Mouse (Mus musculus) ES-E14 (cell line): ENCODE results near the gene Lrrc26.

ENCODE experiments used
- CHD2 ChIP-seq: IDR thresholded peaks from 2 replicates; pipeline ENCODE4 v1.6.1; 2014; ENCODE audit warnings: mild to moderate bottlenecking, low read depth, low read length, inconsistent platforms
- HCFC1 ChIP-seq: IDR thresholded peaks from 2 replicates; pipeline ENCODE4 v1.6.1; 2012; ENCODE audit warnings: low read length, inconsistent platforms, borderline replicate concordance; ENCODE audit not compliant: insufficient read depth
- MAFK ChIP-seq: IDR thresholded peaks from 2 replicates; pipeline ENCODE4 v1.6.1; 2014; ENCODE audit warnings: mild to moderate bottlenecking, low read depth, low read length, inconsistent platforms; ENCODE audit not compliant: insufficient read depth
- ZC3H11A ChIP-seq: IDR thresholded peaks from 2 replicates; pipeline ENCODE4 v1.6.1; 2012; ENCODE audit warnings: low read depth, mild to moderate bottlenecking, inconsistent platforms, low read length, borderline replicate concordance
- ZNF384 ChIP-seq: IDR thresholded peaks from 2 replicates; pipeline ENCODE4 v1.6.1; 2012; ENCODE audit warnings: low read depth, low read length, inconsistent platforms

GRCm38 (mm10) chr2:25285551-25285950 is 4.2 kb upstream of the Lrrc26 start:
- TF ChIP-seq HCFC1 (no peak), ZC3H11A (no peak), MAFK (no peak), CHD2 (no peak), ZNF384 (no peak)
